Mouse (Mus musculus): ENCODE results near the gene Cnga2.
"Not testable (repeated sequence)": the region's sequence is repeated elsewhere in the genome, so short reads cannot be mapped to it uniquely, and the experiment has no call there.

The Cnga2 gene

DNA sequence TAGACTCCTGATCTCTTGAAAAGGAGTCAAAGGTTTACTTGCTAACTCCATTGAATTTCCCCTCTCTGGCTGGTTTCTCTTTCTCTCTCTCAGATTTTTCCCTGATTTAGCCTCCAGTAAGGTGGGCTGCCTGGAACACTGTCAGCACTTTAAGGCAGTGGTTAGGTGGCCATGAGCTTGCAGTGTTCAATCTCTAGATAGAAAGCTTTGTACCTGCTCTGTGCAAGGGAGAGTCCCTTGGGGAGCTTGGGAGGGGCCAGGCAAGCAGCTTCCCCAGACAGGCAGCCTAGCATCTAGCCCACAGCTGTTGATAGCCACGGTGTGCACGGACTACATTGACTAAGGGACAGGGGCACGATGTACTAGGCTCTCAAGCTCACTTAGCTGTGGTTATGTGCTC, at the start of gene Cnga2:
Gene Cnga2 (plus strand): TSS at position 301 of the 400 bp plus-strand sequence.
- DNase-seq (ENCODE audit: low spot score), result no peak

DNA sequence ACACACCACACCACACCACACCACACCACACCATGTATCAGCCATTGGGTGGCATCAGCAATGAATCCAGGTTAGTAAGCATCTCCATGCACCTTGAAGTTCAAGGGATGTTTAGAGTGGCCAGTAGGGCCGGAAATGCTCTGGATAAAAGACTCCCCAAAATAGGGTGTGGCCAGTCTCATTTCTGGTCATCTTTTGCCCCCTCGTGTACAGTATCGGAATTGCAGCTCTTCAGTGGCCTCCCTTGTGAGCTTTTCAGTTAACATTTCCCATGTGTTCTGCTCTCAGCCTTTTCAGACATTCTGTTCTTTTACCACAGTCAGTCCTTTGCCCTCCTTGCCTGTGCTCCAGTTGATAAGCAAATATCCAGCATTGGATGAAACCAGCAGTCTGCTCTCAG, 45.0 kb upstream of the Cnga2 start:
- DNase-seq (ENCODE audit: low spot score), result peak; percentile 72

DNA sequence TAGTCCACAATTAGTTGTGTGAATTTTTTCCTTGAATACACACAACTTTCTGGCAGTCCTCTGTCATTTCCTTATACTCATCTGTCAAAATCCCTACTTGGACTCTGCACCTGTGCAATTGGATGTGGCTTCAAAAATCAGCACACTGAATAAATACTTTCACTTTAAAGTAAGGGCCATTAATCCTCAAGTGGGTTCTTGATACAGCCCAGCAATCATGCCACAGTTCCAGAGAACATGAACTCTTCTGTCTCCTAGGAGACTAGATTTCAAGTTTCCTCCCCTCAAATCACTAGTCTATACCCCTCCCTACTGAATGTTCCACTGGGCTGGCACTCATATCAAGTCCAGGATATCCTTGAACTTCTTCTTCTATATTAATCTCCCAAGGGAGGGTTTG, 33.3 kb upstream of the Cnga2 start:
- no peak for DNase-seq (ENCODE audit: low spot score)

DNA sequence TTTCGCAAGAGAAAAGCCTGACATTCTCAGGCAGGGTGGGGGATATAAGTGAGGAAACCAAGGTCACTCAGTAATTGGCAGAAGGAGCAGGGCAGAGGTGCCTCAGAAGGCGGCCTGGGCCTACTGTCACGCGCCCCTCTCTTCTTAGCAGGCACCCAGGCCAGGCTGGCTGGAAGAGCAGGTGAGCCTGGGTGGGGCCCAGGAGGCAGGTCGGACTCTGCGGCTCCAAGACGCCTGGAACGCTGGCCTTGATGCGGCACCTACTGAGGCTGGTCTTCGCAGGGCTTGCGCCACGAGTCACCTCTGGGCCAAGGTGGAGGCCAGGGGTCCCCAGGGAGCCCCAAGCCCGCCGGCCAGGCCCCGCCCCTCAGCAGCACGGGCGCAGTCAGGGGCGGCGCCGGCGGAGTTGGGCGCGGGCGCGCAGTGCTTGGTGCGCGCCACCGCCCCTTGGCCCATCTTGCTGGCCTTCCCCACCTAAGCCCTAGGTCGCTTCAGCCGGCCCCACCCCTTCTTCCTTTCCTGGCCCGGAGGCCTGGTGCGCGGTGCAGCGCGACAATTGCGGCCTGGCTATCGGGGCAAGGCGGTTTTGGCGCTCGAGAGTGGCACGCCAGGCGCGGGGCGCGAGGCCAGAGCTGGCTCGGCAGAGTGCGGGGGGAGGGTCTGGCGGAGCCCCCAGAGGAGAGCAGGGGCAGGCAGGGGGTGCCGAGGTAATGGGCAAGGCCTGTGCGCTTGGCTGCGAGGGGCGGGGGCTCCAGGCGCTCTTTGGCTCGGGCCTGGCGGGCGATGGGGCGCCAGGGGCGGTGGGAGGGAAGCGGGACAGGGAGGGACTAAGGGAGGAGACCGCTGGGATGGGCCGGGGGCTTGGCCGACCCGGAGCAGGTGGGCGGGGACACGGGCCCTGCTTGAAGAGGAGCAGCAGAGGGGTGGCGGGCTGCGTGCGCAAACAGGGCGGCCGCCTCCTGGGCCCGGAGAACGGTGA, 29.3 kb upstream of the Cnga2 start, which contains the start of gene Prrg3:
Gene Prrg3 (plus strand): TSS at position 552 of the 979 bp plus-strand sequence.
- DNase-seq (ENCODE audit: low spot score), result peak; percentile 77

DNA sequence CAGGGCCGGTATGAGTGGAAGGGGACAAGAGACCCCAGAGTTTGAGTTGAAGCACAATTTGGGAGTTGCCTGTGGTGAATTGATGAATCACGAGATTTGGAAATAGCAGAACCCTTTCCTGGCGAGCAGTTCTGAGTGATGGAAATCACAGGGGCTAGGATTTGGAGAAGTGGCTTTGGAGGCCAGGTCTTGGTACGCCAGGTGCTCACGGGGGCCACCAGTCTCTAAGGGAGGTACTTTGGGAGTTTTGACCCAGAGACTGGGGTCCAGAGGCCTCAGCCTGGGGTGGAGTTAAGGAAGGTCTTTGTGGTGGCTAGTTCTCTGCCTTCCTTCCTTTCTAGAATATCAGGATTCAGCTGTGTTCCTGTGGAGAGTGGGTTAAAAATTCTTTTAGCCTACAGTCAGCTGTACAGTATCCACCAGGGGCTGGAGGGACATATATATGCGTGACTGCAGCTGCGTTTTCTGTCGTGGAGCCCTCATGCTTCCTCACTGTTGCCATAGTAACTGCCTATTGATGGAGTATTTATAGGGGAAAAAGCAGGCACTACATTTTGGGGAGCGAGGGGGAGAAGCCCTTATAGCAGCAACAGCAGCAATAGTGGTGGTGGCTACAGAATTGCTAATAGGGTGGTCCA, 28.3 kb upstream of the Cnga2 start:
- DNase-seq (ENCODE audit: low spot score), result no peak

DNA sequence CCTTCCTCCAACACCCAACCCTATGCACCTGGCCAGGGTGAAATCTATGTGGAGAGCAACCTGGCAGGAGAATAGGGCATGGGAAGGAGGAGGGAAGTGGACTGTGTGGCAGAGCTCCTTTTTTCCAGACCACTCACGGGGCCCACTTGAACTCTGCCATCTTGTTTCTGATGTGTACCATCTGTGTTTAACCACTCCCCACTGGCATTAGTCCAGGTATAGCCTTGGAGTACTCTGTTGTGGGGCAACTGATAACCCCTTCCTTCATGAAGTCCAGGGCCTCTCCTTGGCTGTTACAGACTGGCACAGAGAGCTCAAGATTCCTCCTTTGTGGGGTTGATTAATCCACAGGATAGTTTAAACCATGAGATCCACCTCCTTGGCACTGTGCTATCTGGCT, 23.4 kb upstream of the Cnga2 start:
- no peak for DNase-seq (ENCODE audit: low spot score)

DNA sequence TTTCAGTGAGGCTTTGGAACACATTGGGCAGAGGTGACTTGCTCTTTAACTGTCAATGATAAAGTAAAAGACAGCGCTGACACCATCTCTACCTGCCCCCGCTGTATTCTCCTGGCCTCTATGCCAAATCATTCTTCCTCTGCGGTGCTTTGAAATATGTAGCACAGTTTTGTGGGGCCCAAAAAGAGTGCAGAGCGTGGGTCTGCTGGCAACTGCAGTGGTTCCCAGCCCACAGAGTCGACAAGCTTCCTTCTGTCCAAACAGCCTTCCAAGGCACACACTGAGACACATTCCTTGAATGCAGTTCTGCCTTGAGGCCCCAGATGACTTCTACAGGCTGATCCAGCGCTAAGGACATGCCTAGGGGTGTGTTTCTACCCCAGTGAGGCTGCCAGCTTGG, 22.8 kb upstream of the Cnga2 start:
- no peak for DNase-seq (ENCODE audit: low spot score)

DNA sequence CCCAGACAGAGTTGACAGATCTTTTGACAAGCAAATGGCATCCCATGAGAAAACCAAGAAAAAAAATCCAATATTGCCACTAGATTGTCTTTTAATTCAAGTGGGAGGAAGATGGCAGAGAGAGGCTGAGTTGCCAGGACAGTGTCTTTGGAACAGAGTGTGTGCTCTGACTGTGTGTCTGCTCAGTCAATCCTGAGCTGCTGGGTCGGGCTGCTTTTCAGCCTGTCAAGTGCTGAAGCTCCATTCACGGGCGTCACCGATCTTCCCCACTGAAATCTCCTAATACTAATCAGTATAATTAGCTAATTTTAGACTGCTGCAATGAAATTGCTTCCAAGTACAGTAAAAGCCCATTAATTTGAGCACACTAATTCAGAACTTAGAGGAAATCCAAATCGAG, 20.3 kb upstream of the Cnga2 start:
- DNase-seq (ENCODE audit: low spot score), result no peak

DNA sequence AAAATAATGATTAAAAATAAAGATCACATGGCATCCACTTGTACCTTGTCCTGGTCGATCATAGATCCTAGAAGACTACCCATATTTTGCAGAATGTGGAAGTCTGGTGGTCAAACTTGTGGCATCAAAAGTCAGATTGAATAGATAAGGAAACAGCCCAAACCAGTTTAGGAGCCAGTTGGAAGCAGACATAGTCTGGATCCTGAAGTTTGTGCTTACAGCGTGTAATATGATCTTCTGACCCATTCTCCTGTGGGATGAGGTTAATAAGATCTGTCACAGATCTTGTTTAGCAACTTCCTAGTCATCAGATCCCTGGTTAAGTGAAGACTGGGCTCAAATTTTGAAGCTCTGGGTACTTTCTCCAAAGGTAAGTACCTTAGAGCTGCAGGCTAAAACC, 19.0 kb upstream of the Cnga2 start, which contains the start of gene Fate1:
Gene Fate1 (plus strand): TSS at position 301 of the 400 bp plus-strand sequence.
- peak; percentile 6 for DNase-seq (ENCODE audit: low spot score)

DNA sequence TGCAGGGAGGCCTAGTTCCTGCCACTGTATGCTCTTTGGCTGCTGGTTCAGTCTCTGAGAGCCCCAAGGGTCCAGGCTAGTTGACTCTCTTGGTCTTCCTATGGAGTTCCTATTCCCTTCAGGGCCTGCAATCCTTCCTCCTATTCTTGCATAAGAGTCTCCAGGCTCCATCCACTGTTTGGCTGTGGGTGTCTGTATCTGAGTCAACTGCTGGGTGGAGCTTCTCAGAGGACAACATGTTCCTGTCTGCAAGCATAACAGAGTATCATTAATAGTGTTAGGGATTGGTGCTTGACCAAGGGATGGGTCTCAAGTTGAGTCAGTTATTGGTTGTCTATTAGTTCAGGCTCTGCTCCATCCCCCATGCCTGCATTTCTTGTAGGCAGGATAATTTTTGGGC, 14.0 kb upstream of the Cnga2 start:
- not testable (repeated sequence) for DNase-seq (ENCODE audit: low spot score)

DNA sequence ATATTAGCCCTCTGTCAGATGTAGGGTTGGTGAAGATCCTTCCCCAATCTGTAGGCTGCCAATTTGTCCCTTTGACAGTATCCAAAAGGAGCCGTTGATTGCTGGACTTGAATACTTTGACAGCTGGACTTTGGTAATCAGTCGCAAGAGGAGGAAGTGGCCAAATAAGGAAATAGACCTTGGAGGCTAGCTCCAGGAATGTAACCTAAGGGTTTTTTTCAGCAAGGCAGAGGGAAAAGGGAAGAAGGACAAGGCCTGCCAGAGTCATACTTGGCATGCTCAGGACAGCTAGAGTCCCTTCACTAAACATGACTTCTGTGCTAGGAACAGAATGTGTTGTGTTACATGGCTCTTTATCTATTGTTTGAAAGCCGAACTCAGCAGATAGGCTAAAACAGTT, 11.2 kb upstream of the Cnga2 start:
- DNase-seq (ENCODE audit: low spot score), result no peak

DNA sequence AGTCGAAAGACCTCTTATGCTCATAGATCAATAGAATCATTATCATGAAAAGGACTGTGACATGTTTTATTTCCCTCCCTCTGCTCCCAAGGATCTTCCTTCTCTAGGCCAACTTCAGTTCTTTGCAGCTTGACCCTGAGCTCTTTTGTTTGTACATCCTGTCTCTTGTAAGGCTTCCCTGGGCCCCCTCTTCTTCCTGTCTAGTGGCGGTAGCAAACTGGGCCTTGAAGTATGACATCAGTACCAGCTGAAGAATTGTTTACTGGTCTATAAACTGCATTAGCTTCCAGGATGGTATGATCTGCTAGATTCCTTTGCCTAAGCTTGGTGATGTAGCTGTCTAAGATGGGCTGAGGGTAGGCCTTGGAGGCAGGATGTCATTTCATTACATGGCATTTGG, 10.3 kb upstream of the Cnga2 start:
- no peak for DNase-seq (ENCODE audit: low spot score)

DNA sequence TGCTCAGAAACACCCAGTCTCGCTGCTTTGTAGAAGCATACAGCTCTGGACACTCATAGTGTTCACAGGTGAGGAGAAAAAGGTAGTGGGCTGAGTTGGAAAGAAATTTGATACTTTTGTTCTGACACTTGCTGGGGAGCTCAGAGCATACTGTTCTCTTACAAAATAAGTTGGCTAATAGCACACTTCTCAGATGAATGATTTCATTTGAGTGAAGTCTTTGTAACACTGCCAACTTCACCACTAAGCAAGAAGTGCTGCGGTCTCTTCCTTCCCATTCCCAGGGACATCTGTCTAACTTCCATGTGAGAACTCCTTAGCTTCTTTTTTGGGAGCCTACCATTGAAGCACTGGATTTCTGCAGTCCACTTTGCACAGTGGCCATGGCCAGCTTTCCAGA, 8.4 kb upstream of the Cnga2 start:
- DNase-seq (ENCODE audit: low spot score), result no peak

DNA sequence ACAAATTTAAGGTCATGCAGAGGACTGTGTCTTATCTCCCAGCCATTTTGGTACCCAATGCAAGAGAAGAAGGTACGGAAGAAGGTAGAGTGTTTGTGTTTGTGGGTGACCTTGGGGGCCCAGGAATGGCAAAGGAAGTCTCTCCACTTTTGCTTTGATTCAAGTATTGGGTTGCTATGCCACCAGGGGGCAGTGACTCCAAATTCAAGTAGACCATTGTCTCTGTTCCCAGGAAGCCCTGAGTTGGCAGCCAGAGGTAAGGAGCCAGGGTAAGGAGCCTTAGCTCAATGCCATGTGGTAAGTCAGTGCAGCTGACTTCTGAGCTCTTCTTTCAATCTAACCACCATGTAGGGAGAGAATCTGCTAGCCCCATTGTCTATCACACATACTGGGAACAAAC, 7.9 kb upstream of the Cnga2 start:
- peak; percentile 7 for DNase-seq (ENCODE audit: low spot score)

DNA sequence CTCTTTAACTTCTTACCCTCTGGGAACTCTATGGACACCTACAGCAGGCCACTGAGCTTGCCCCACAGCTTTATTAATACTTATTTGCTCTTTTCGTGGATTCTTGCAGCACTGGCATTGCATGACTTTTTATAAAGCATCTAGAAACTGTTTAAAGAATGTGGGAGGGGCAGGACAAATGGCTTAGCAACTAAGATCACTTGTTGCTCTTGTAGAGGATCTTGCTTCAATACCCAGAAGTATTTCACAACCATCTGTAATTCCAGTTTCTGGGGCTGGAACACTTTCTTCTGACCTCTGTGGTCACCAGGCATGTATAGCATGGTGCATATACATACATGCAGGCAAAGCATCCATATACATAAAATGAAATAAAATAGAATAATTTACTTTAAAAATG, 4.3 kb downstream of the Cnga2 start:
- no peak for DNase-seq (ENCODE audit: low spot score)

DNA sequence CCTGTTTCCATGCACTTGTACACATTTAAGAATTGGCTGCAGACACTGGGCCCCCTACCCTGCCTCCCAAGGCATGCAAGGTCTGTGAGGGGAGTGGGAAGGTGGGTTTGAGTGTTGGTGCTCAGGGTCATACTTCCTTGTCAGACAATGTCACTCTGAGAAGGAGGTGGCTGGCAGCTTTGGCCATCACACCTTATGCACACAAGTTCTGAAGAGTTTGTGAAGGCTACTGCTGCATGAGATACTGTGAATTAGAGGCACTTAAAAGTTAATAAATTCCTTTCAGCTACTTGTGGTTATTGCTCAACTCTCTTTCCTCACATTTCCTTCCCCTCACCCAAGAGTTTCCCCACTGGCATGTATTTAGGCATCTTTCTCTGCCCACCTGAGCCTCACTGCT, 18.3 kb downstream of the Cnga2 start:
- no peak for DNase-seq (ENCODE audit: low spot score)

DNA sequence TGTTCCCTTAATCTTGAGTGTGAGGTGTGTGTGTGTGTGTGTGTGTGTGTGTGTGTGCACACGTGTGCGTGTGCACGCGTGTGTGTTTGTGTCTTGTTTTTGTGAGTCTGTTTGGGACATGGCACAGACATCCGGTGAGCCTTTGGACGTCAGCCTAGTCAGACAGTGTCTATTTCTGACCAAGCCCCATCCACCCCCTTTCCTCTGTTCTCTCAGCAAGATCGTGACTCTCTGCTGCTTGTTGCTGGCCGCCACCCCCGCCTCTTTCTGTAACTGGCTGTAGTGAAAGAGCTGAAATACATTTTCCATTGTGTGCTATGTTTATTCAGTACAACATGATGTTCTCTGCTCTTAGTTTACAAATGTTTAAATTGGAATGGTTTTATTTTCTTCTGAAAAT, 20.6 kb downstream of the Cnga2 start:
- DNase-seq (ENCODE audit: low spot score), result no peak

DNA sequence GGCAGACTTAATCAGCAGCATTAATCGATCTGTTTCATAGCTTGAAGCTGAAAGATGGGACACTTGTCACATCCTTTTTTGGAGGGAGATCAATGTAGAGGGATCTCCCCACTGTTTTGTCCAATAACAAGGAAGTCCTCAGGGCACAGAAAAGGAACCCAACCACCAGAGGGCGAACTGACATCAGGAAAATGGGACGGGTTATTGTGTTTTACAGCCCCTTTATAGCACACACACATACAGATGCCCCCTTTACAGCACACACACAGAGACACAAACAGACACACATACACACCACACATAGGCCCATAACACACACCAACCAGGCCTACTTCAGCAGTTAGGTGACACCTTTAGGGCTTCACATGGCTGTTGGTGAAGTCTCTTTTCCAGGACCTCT, 21.2 kb downstream of the Cnga2 start:
- DNase-seq (ENCODE audit: low spot score), result peak; percentile 44

DNA sequence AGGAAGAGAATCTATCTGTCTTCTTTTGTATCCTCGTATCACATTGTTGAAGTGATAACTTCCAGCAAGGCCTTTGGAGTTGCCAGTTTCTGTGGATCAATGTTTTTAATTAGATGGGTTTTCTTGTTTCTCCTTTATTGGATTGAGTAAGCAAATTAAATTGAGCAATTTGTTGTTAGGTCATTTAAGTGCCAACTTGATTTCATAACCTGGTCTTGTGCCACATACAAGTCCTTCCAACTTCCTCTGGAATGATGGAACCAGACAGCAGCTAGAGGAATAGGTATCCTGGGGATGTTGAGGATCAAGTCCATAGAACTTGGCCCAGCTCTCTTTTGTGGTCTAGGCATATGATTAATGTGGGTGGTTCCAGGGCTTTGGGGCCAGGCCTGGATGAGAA, 30.6 kb downstream of the Cnga2 start:
- DNase-seq (ENCODE audit: low spot score), result no peak

DNA sequence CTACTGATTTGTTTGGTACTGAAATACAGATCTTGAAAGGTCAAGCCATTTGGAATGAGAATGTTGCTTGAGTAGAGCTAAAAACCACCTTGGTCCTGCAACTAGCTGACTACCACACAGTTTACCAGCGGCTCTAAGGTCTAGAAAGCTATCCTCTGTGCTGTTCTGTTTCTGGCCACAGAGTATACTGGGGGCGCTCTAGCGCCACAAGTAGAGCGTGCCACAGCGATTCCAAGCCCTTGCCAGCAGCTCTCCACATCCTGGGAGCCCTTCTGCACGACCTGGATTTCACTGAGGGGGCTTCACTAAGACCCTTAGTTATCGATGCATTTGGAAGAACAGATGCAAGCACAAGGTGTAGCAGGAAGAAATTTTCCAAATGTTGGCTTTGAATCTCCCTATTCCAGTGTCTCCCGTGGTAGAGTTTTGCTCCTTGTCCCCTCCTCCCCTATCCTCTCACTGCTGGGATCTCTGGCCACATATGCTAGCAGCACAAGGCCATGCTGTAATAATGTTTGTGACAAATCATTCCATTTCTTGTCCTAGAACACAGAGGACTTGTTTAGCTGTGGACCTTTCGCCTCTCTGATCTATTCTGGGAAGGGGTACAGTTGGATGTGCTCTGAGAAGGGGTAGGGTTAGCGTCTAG, 31.2 kb downstream of the Cnga2 start:
- peak; percentile 11 for DNase-seq (ENCODE audit: low spot score)

DNA sequence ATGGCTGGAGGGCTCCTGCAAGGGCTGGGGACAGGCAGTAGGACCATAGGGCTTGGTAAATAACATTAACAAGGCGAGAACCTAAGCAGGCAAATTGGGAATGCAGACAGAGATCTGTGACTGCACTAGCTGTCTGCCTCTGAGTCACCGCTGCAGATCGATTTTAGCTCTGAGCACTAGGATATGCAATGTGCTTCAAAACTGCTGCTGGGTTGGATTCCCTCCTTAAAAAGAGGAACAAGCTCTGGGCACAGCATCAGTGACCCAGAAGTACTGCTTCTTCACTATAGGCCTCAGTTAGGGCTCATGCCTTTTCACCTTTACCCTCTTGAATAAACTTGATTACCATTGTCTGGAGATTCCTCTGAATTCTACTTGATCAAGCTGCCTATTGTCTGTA, 31.9 kb downstream of the Cnga2 start:
- no peak for DNase-seq (ENCODE audit: low spot score)

DNA sequence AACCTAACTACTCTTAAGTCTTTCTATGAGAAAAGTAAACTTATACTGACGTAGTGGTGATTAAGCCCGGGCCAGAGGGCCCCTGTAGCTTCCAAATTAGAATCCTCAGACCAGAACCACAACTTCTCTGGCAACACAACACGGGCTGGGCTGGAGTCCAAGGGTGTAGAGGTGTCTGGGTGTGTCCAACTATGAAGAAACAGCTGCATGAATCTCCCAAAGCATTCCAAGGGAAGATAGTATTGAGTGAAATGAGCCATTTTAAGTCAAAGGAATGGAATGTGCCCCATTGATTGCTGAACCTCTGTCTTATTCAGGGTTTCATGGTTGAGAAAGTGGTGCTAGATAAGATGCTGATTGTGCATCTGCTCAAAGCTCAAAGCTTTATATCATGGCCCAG, 52.4 kb downstream of the Cnga2 start:
- no peak for DNase-seq (ENCODE audit: low spot score)

DNA sequence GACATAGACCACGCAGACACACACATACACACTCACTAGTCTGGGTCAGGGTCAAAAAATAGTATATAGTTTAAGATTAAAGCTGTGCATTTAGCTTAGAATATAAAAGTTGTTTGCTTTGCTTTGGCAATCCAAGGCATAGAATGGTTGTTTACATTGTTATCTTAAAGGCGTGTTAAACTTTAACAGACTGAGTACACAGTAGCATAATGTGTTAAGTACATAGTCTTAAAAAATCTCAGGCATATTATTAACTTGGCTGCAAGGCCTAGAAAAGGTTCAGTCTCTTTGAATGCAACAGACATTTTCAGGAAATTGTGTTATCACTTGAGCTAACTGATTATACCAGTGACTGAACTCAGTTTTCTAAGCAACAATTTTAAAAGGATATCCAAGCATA, 56.3 kb downstream of the Cnga2 start:
- DNase-seq (ENCODE audit: low spot score), result no peak
